Mouse (Mus musculus): ENCODE measurements at regions not wholly inside any gene's neighbourhood (a gene's known extent, or its start where the extent isn't known, plus 50 kb on each side); places are given as distances from the start of the nearest gene placed in this dataset.

GRCm38 (mm10) chr16:64068787-64069673 lies 205.1 kb upstream of the Epha3 start:
- no peak for ATAC-seq (replicated peaks; ENCODE audit: low FRiP score)
- no peaks in the 10 kb centered on the region for H3K4me1 ChIP-seq
- no peak overlapping the region for H3K9ac ChIP-seq
- H3K4me2 ChIP-seq, result no peak overlapping the region
- WGBS, result 41% methylated on average over 13 of the region's 13 CpGs
- no peaks in the 10 kb centered on the region for H3K36me3 ChIP-seq
- H3K9me3 ChIP-seq (replicated peaks), result no peaks in the 10 kb centered on the region
- no peaks in the 10 kb centered on the region for H3K27me3 ChIP-seq
- no peak overlapping the region for H3K4me3 ChIP-seq (replicated peaks)
- H3K27ac ChIP-seq, result no peak overlapping the region

GRCm38 (mm10) chr16:64062584-64062983 lies 198.6 kb upstream of the Epha3 start:
- 87% methylated on average over 4 of the region's 4 CpGs for WGBS
- Histone ChIP-seq H3K9me3 (replicated peaks) (no peaks in the 10 kb centered on the region), H3K27me3 (no peaks in the 10 kb centered on the region), H3K4me3 (replicated peaks) (no peak overlapping the region), H3K4me1 (no peaks in the 10 kb centered on the region), H3K27ac (no peak overlapping the region), H3K4me2 (no peak overlapping the region), H3K36me3 (no peaks in the 10 kb centered on the region), H3K9ac (no peak overlapping the region)
- no peak for ATAC-seq (replicated peaks; ENCODE audit: low FRiP score)

GRCm38 (mm10) chr16:64058712-64059111 lies 194.7 kb upstream of the Epha3 start:
- Histone ChIP-seq H3K27ac (no peak overlapping the region), H3K4me2 (no peak overlapping the region), H3K36me3 (no peaks in the 10 kb centered on the region), H3K4me3 (replicated peaks) (no peak overlapping the region), H3K4me1 (no peaks in the 10 kb centered on the region), H3K9me3 (replicated peaks) (no peaks in the 10 kb centered on the region), H3K27me3 (no peaks in the 10 kb centered on the region), H3K9ac (no peak overlapping the region)
- 85% methylated on average over 8 of the region's 8 CpGs for WGBS
- no peak for ATAC-seq (replicated peaks; ENCODE audit: low FRiP score)

- Histone ChIP-seq H3K27ac (no peak overlapping the region), H3K4me3 (replicated peaks) (no peak overlapping the region), H3K27me3 (no peaks in the 10 kb centered on the region), H3K4me2 (no peak overlapping the region), H3K9ac (no peak overlapping the region), H3K9me3 (replicated peaks) (no peaks in the 10 kb centered on the region), H3K4me1 (no peaks in the 10 kb centered on the region), H3K36me3 (no peaks in the 10 kb centered on the region)
- no peak for ATAC-seq (replicated peaks; ENCODE audit: low FRiP score)
- 69% methylated on average over 1 of the region's 1 CpGs for WGBS
Measured at GRCm38 (mm10) chr16:64054346-64054745, 190.4 kb upstream of the Epha3 start.

GRCm38 (mm10) chr16:64048026-64048425 lies 184.1 kb upstream of the Epha3 start:
- H3K27me3 ChIP-seq, result no peaks in the 10 kb centered on the region
- no peak overlapping the region for H3K4me2 ChIP-seq
- H3K36me3 ChIP-seq, result no peaks in the 10 kb centered on the region
- WGBS, result 67% methylated on average over 1 of the region's 1 CpGs
- no peaks in the 10 kb centered on the region for H3K4me1 ChIP-seq
- H3K9me3 ChIP-seq (replicated peaks), result no peaks in the 10 kb centered on the region
- H3K4me3 ChIP-seq (replicated peaks), result no peak overlapping the region
- H3K27ac ChIP-seq, result no peak overlapping the region
- ATAC-seq (replicated peaks; ENCODE audit: low FRiP score), result no peak
- H3K9ac ChIP-seq, result no peak overlapping the region

GRCm38 (mm10) chr16:64033049-64033448 lies 169.1 kb upstream of the Epha3 start:
- H3K4me1 ChIP-seq, result no peaks in the 10 kb centered on the region
- H3K36me3 ChIP-seq, result no peaks in the 10 kb centered on the region
- H3K4me2 ChIP-seq, result no peak overlapping the region
- no peaks in the 10 kb centered on the region for H3K27me3 ChIP-seq
- ATAC-seq (replicated peaks; ENCODE audit: low FRiP score), result no peak
- 88% methylated on average over 10 of the region's 10 CpGs for WGBS
- H3K27ac ChIP-seq, result no peak overlapping the region
- no peaks in the 10 kb centered on the region for H3K9me3 ChIP-seq (replicated peaks)
- no peak overlapping the region for H3K9ac ChIP-seq
- no peak overlapping the region for H3K4me3 ChIP-seq (replicated peaks)

GRCm38 (mm10) chr16:64023981-64024380 lies 160.0 kb upstream of the Epha3 start:
- Histone ChIP-seq H3K9ac (no peak overlapping the region), H3K36me3 (no peaks in the 10 kb centered on the region), H3K9me3 (replicated peaks) (no peaks in the 10 kb centered on the region), H3K27ac (no peak overlapping the region), H3K4me1 (no peaks in the 10 kb centered on the region), H3K4me3 (replicated peaks) (no peak overlapping the region), H3K27me3 (no peaks in the 10 kb centered on the region), H3K4me2 (no peak overlapping the region)
- ATAC-seq (replicated peaks; ENCODE audit: low FRiP score), result no peak

- WGBS, result 87% methylated on average over 5 of the region's 5 CpGs
- no peak overlapping the region for H3K9ac ChIP-seq
- H3K36me3 ChIP-seq, result no peaks in the 10 kb centered on the region
- H3K27me3 ChIP-seq, result no peaks in the 10 kb centered on the region
- H3K27ac ChIP-seq, result no peak overlapping the region
- ATAC-seq (replicated peaks; ENCODE audit: low FRiP score), result no peak
- no peak overlapping the region for H3K4me3 ChIP-seq (replicated peaks)
- H3K4me2 ChIP-seq, result no peak overlapping the region
- H3K9me3 ChIP-seq (replicated peaks), result no peaks in the 10 kb centered on the region
- no peaks in the 10 kb centered on the region for H3K4me1 ChIP-seq
Measured at GRCm38 (mm10) chr16:64000884-64001283, 136.9 kb upstream of the Epha3 start.

GRCm38 (mm10) chr16:63967407-63967806 lies 103.4 kb upstream of the Epha3 start:
- no peak for ATAC-seq (replicated peaks; ENCODE audit: low FRiP score)
- no peak overlapping the region for H3K4me3 ChIP-seq (replicated peaks)
- no peaks in the 10 kb centered on the region for H3K9me3 ChIP-seq (replicated peaks)
- no peaks in the 10 kb centered on the region for H3K4me1 ChIP-seq
- H3K4me2 ChIP-seq, result no peak overlapping the region
- no peak overlapping the region for H3K27ac ChIP-seq
- 87% methylated on average over 2 of the region's 2 CpGs for WGBS
- no peak overlapping the region for H3K9ac ChIP-seq
- H3K36me3 ChIP-seq, result no peaks in the 10 kb centered on the region
- no peaks in the 10 kb centered on the region for H3K27me3 ChIP-seq

GRCm38 (mm10) chr16:63960786-63961185 lies 96.8 kb upstream of the Epha3 start:
- Histone ChIP-seq H3K27me3 (no peaks in the 10 kb centered on the region), H3K36me3 (no peaks in the 10 kb centered on the region), H3K4me1 (no peaks in the 10 kb centered on the region), H3K27ac (no peak overlapping the region), H3K9ac (no peak overlapping the region), H3K4me2 (no peak overlapping the region), H3K9me3 (replicated peaks) (no peaks in the 10 kb centered on the region), H3K4me3 (replicated peaks) (no peak overlapping the region)
- no peak for ATAC-seq (replicated peaks; ENCODE audit: low FRiP score)
- 71% methylated on average over 1 of the region's 1 CpGs for WGBS

- ATAC-seq (replicated peaks; ENCODE audit: low FRiP score), result no peak
- no peaks in the 10 kb centered on the region for H3K27me3 ChIP-seq
- H3K4me3 ChIP-seq (replicated peaks), result no peak overlapping the region
- H3K9ac ChIP-seq, result no peak overlapping the region
- 48% methylated on average over 6 of the region's 6 CpGs for WGBS
- no peaks in the 10 kb centered on the region for H3K4me1 ChIP-seq
- no peaks in the 10 kb centered on the region for H3K36me3 ChIP-seq
- no peak overlapping the region for H3K27ac ChIP-seq
- 0 out of 2 replicates have a peak overlapping the region, but pooled peaks have one; percentile 4 for H3K4me2 ChIP-seq
- no peaks in the 10 kb centered on the region for H3K9me3 ChIP-seq (replicated peaks)
Measured at GRCm38 (mm10) chr16:63958154-63958553, 94.2 kb upstream of the Epha3 start.

GRCm38 (mm10) chr16:63925195-63925594 lies 61.2 kb upstream of the Epha3 start:
- no peaks in the 10 kb centered on the region for H3K36me3 ChIP-seq
- ATAC-seq (replicated peaks; ENCODE audit: low FRiP score), result no peak
- H3K9ac ChIP-seq, result no peak overlapping the region
- H3K27me3 ChIP-seq, result no peaks in the 10 kb centered on the region
- no peak overlapping the region for H3K4me2 ChIP-seq
- no peaks in the 10 kb centered on the region for H3K9me3 ChIP-seq (replicated peaks)
- H3K4me3 ChIP-seq (replicated peaks), result no peak overlapping the region
- H3K27ac ChIP-seq, result no peak overlapping the region
- H3K4me1 ChIP-seq, result no peaks in the 10 kb centered on the region
- WGBS, result 86% methylated on average over 3 of the region's 3 CpGs

GRCm38 (mm10) chr16:63921146-63921545 lies 57.2 kb upstream of the Epha3 start:
- Histone ChIP-seq H3K4me1 (no peaks in the 10 kb centered on the region), H3K4me2 (no peak overlapping the region), H3K9me3 (replicated peaks) (no peaks in the 10 kb centered on the region), H3K9ac (no peak overlapping the region), H3K4me3 (replicated peaks) (no peak overlapping the region), H3K36me3 (no peaks in the 10 kb centered on the region), H3K27ac (no peak overlapping the region), H3K27me3 (no peaks in the 10 kb centered on the region)
- no peak for ATAC-seq (replicated peaks; ENCODE audit: low FRiP score)
- 85% methylated on average over 7 of the region's 7 CpGs for WGBS

Data from kidney, embryonic 15.5 days (tissue).